ENCODE assay signal across 16 mouse cellular contexts in the genomic region with DNA sequence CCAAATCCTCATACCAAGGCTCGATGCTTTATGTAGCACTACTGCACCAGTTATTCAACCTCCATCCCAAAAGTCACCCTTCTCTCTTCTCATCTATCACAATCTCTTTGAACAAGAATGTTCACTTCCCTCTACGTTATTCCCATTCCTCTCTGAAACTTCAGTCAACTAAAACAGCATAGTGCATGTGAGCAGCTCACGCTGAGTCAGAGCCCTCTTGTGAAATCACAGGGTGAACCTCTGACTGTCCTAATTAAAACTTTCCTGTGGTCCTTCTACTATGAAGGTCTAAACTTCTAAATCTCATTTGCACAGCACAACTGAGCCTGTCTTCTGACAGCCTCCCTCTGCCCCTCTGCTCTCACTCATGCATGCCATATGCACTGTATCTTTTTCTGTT.
"Had no signal": no experiment of that assay in that cellular context is flagged by ENCODE, and none has a peak within 500 bp of the region (broad histone marks: within the 10 kb centered on the region; RNA-seq: fewer than 3 reads in every experiment).

No protein-coding gene starts in this region.

- H3K9ac ChIP-seq: liver, embryonic 13.5 days; neural tube, embryonic 12.5 days; neural tube, embryonic 15.5 days had no signal

- H3K9me3 ChIP-seq: liver, embryonic 13.5 days; neural tube, embryonic 12.5 days; neural tube, embryonic 15.5 days had no signal

- H3K27me3 ChIP-seq: liver, embryonic 13.5 days; neural tube, embryonic 12.5 days; neural tube, embryonic 15.5 days had no signal

- H3K36me3 ChIP-seq: liver, embryonic 13.5 days; neural tube, embryonic 12.5 days; neural tube, embryonic 15.5 days had no signal

- H3K4me1 ChIP-seq: liver, embryonic 13.5 days; neural tube, embryonic 12.5 days; neural tube, embryonic 15.5 days had no signal

- H3K4me2 ChIP-seq: liver, embryonic 13.5 days; midbrain, embryonic 11.5 days; neural tube, embryonic 12.5 days; neural tube, embryonic 15.5 days had no signal

- H3K4me3 ChIP-seq: layer of hippocampus, adult 2 months; left cerebral cortex, adult 2 months; liver, embryonic 13.5 days; neural tube, embryonic 12.5 days; neural tube, embryonic 15.5 days had no signal

- H3K27ac ChIP-seq: kidney, postnatal 0 days; layer of hippocampus, adult 2 months; left cerebral cortex, adult 2 months; liver, embryonic 13.5 days; macrophage; neural tube, embryonic 12.5 days; neural tube, embryonic 15.5 days had no signal

- DNase-seq: kidney, adult 2 months; kidney, postnatal 25 days; layer of hippocampus, adult 9-11 months; liver, embryonic 13.5 days; lung, adult 2 months; midbrain, embryonic 14.5 days; retina, postnatal 1 day; thymus, adult 18-20 months; thymus, postnatal 36 days had no signal
